Mouse (Mus musculus) MEL (cell line): ENCODE measurements around the gene Usp22.

Experiments
- CTCF ChIP-seq, 3 experiments: IDR thresholded peaks in 2 of 3; conservative IDR thresholded peaks in 1 of 3; 2 replicates each; pipeline ENCODE4 v1.5.1; 2011 to 2012; ENCODE audit warnings: low read length in 3 of 3, low read depth in 2 of 3, mild to moderate bottlenecking in 2 of 3, improper control_type of control experiment in 1 of 3, inconsistent platforms in 1 of 3, mixed read lengths in 1 of 3, moderate library complexity in 1 of 3; ENCODE audit not compliant: control insufficient read depth in 1 of 3, insufficient read depth in 1 of 3, poor library complexity in 1 of 3, severe bottlenecking in 1 of 3
- MAFK ChIP-seq: IDR thresholded peaks from 2 replicates; pipeline ENCODE4 v1.6.1; 2011; ENCODE audit warnings: low read depth, mild to moderate bottlenecking, low read length, improper control_type of control experiment, borderline replicate concordance
- POLR2A ChIP-seq, 2 experiments: IDR thresholded peaks; 2 replicates each; pipeline ENCODE4 v1.6.1; 2011 to 2012; ENCODE audit warnings: low read length in 2 of 2, mild to moderate bottlenecking in 2 of 2, control low read depth in 1 of 2, improper control_type of control experiment in 1 of 2, low read depth in 1 of 2, moderate library complexity in 1 of 2; ENCODE audit not compliant: control insufficient read depth in 1 of 2, insufficient read depth in 1 of 2, poor library complexity in 1 of 2
- USF1 ChIP-seq: IDR thresholded peaks from 2 replicates; pipeline ENCODE4 v1.6.1; 2014; ENCODE audit warnings: low read depth, mild to moderate bottlenecking, inconsistent platforms, low read length, improper control_type of control experiment, moderate library complexity
- USF2 ChIP-seq, 2 experiments: IDR thresholded peaks; 2 replicates each; pipeline ENCODE4 v1.6.1; 2011 to 2012; ENCODE audit warnings: improper control_type of control experiment in 2 of 2, low read length in 2 of 2, borderline replicate concordance in 1 of 2, inconsistent platforms in 1 of 2, low read depth in 1 of 2, mild to moderate bottlenecking in 1 of 2; ENCODE audit not compliant: insufficient read depth in 1 of 2
- ZC3H11A ChIP-seq: IDR thresholded peaks from 2 replicates; pipeline ENCODE4 v1.6.1; 2012; ENCODE audit warnings: low read depth, mild to moderate bottlenecking, inconsistent platforms, low read length, improper control_type of control experiment
- ZKSCAN1 ChIP-seq: IDR thresholded peaks from 2 replicates; pipeline ENCODE4 v1.6.1; 2012; ENCODE audit warnings: low read depth, mild to moderate bottlenecking, inconsistent platforms, low read length, improper control_type of control experiment, moderate library complexity

GRCm38 (mm10) chr11:61193392-61193791 is 18.5 kb upstream of the Usp22 start:
- TF ChIP-seq ZKSCAN1 = no peak
- TF ChIP-seq POLR2A (IDR thresholded peaks at IDR 0.05; ENCODE audit: control insufficient read depth in 1 of 2, insufficient read depth in 1 of 2, low read depth in 1 of 2, low read length in 2 of 2, poor library complexity in 1 of 2) = no peak
- TF ChIP-seq USF1 = no peak
- peak; percentile 97 to 100 (median 98) for TF ChIP-seq CTCF (IDR thresholded peaks at IDR 0.05 in 2 of 3, conservative IDR thresholded peaks at IDR 0.05 in 1 of 3; ENCODE audit: control insufficient read depth in 1 of 3, insufficient read depth in 1 of 3, low read depth in 2 of 3, low read length in 3 of 3, poor library complexity in 1 of 3, severe bottlenecking in 1 of 3)
- TF ChIP-seq USF2 (IDR thresholded peaks at IDR 0.05; ENCODE audit: borderline replicate concordance in 1 of 2, insufficient read depth in 1 of 2, low read depth in 1 of 2, low read length in 2 of 2) = no peak
- TF ChIP-seq ZC3H11A = peak; percentile 95
- no peak for TF ChIP-seq MAFK
